Mouse (Mus musculus) G1E-ER4 (cell line): ENCODE measurements around the gene Rec114. TPM values are rescaled to one million over a fixed set of nuclear protein-coding genes. Genes with fewer than 3 reads are reported as not detected.

ENCODE experiments used
- GATA1 ChIP-seq: IDR thresholded peaks from one replicate; pipeline ENCODE4 v1.8.0; 2012; ENCODE audit warnings: low read length, inconsistent platforms
- polyA plus RNA-seq: library from polyadenylated mRNA; stranded (reverse); fragments of >175 nt; gene quantifications from 2 replicates; pipeline ENCODE4 v1.2.3, GENCODE M21; 2012

Gene Rec114
- polyA plus RNA-seq, 1 experiment = not detected

DNA sequence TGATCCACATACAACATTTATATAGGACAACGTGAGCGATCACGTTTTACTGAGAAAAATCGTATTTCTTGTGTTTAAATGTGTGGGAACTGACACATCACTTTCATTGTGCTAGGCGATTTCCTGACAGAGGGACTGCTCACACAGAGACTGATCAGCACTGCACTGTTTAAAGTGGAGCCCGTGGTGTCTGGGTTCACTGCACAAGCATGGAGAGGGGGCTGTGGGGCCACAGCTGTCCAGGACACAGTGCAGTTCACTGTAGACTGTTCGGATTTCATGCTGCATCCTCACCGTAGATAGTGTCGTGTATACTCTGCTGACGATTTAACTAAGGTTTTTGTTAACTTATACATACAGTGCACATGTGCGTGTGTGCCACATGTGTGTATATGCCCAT lies 20.6 kb downstream of the Rec114 start:
- TF ChIP-seq GATA1 = no peak

DNA sequence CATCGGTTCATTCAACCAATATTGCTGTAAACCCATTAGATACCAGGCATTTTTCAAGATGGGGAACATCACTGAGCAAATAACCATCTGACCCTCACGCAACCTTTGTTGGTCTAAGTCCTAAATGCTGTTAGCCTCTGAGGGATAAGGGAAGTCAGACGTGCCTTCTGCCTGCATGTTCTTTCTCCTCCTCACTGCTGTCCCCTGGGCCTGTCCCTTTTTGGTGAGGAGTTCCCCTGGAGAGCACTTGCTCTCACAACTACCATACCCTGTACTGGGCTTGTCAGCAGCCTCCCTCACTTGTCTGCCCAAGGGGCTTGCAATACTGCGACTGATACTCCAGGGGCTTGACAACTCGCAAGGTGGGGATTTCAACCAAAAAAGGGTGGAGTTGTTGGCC lies 21.6 kb downstream of the Rec114 start:
- TF ChIP-seq GATA1 = no peak

DNA sequence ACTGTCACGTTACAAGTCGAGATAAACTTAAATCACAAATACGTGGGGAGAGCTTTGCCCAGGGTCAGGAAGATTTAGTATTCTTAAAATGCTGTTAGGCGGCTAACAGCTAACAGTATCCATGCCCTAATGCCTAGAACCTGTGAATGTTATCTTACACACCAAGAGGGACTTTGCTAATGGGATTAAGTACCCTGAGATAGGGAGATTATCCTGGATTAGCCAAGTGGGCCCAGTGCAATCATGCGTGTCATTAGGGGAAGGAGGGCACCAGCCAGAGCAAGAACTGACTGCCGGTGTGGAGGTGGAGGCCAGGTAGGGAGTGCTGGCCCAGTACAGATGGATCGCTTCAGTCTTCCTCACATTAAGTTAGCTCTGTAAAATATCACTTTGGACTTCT lies 22.7 kb downstream of the Rec114 start:
- no peak for TF ChIP-seq GATA1

DNA sequence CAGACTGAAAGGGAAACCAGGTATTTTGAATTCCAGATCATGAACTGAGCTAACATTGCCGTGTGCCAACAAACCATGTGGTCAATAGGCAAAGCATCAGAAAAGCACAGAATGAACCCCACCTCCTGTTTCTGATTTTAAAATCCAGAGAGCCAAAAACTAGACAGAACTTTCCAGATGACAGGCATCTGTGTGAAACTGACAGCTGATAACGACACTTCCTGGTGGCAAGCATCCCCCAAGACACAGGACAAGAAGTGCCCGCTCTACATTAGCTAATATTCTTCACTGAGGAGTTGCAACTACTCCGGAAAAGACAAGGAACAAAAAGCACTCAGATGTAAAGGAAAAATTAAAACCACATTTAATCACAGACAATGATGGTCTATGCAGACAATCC lies 23.6 kb downstream of the Rec114 start:
- no peak for TF ChIP-seq GATA1

DNA sequence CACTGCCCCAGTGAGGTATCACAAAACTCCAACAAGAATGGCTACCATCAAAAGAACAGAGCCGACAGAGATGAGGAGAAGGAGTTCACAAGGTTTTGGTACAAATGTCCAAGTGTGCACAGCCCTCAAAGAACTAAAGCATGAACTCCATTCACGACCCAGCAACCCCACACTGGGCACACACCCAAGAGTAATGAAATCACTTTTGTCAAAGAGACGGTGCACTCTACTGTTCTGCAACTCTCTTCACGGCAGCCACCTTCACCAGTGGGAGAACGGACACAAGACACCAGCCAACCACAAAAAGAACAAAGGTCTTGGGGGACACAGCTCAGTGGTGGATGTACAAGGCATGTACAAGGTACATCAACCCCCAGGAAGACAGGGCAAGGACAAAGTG lies 24.3 kb downstream of the Rec114 start:
- TF ChIP-seq GATA1 = no peak

DNA sequence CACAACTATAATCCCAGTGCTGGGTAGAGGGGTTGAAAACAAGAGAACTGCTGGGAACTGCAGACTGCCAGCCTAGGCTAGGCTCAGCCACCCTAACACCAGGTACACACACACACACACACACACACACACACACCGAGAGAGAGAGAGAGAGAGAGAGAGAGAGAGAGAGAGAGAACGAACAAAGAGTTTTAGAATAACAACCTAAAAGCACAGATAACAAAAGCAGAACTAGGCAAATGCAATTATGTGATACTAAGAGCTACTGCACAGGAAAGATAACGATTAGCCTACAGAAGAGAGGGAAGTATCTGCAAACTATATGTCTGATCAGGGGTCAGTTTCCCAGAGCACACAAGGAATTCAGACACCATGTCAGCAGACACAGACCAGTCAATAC lies 24.8 kb downstream of the Rec114 start:
- peak; percentile 83 for TF ChIP-seq GATA1

DNA sequence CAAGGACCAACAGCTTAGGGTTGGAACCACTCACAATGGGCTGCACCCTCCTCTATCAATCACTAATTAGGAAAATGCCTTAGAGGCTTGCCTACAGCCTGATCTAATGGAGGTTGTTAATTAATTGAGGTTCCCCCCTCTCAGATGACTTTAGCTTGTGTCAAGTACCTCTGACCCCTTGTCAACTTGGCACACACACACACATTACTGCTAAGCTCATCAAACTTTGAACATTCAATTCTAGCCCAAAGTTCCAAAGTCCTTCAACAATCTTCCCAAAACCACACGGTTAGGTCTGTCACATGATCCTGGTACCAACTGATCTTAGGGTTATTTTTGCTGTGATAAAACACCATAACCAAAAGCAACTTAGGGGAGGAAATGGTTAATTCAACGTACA lies 26.9 kb downstream of the Rec114 start:
- no peak for TF ChIP-seq GATA1

DNA sequence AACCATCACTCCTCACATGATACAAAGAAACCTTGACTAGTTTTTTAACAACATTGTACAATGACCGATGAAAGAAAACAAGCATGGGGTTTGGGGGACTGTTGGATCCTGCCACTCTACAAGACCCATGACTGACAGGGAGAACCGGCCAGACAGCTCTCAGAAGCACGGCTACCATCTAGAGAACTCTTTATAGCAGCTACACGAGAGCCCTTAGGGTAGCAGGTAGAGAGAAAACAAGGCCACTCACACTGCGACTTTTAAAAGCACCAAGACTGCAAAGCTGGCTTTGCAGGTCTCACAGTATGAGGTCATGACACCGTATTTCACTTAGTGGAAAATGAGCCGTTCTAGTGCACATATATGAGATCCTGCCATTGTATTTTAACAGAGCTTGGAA lies 33.1 kb downstream of the Rec114 start:
- no peak for TF ChIP-seq GATA1

DNA sequence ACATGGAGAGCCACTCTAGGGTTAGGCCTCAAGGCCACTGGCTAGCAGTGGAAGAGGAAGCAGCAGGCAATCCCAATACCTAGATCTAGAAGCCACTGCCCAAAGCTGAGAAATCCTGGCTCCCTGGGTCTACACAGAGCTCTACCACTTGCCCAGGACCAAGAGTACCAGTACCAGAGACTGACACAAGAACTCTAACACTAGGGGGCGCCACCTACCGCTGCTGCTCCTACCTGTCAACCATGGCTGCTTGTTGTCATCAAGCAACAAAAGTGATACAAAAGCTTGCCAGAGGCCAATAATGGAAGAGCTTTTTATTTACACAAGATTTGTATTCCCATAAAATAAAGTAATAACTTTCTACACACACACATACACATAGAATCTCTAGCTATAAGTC lies 33.8 kb downstream of the Rec114 start:
- no peak for TF ChIP-seq GATA1

DNA sequence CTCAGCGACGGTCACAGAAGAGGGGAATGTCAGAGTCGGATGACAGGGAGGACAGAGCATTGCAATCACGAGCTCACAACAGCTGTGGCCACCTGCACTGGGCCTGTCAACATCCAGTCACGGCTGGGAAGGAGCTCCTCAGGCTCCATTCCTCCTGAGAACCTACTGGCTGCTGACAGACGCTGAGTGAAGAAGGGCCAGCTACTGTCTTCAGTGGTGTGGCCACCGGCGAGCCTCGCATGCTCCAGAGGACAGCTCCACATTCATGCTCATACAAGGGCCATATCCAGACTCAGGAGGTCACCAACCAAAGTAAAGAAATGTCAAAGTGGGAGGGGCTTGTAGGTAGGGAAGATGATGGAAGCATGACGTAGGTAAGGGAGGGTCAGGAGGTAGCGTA lies 36.0 kb downstream of the Rec114 start:
- TF ChIP-seq GATA1 = no peak

DNA sequence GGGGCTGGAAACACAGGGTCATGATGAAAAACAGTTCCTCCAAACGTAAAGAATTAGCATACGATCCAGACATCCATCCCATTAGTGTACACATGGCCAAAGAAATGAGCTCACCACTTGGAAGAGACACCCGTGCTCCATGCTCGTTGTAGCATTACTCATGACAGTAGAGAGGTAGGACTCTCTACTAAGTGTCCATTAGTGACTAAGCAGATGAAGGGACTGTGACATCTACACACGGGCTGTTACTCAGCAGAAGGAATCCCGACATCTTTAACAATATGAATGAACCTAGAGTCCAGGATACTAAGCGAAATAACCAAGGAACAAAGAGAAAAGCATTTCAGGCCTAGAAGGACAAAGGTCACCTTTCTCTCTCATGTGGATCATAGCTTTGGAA lies 37.7 kb downstream of the Rec114 start:
- TF ChIP-seq GATA1 = no peak

DNA sequence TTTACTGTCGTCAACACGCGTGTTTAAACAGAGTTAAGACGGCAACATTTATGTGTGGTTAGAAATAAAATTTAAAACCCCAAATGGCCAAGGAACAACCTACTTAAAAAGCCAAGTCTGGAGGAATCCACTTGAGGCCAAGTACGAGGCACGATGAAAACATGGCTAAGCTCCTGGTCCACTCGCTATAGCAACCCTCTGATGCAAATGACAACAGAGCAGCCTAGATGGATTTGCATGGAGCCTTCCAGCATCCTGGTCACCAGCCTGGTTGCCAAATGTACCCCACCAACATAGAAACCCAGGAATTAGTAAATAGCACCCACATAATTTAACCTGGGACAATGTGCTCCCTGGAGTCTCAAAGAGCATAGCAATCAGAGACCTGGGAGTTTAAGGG lies 40.0 kb downstream of the Rec114 start:
- TF ChIP-seq GATA1 = no peak

DNA sequence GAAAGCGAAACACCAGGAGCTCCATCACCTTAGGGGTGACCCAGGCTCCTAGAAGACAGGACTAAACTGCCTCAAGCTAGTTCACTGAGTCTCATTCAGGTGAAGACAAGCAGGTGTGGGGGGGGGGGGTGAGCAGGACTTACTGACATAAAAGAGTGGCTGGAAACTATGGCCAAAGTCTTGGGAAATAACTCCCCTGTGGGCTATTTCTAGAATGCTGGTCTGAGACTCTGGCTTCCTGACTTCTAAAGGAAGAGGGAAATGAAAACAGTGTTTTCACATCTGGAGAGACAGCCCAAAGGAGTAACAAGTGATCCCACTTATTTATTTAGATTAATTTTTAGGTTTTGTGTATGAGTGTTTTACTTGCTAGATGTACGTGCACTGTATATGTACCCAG lies 42.0 kb downstream of the Rec114 start:
- no peak for TF ChIP-seq GATA1

DNA sequence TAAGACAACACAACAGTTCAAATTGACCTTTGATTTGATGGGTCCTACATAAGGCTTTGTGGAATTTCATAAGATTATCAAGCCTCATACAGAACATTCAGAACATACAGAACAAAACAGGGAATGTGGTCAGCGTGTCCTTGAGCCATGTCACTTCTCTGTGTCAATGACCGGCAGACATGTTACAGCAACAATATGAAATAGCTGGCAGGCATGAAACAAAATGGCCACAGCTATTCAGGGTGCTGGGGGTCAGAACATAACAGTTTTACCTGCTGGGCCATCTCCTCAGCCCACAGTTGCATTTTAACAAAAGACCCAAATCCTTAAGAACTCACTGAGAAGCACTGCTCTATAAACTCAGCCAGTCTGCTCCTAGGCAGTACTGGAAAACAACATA lies 45.3 kb downstream of the Rec114 start:
- no peak for TF ChIP-seq GATA1

DNA sequence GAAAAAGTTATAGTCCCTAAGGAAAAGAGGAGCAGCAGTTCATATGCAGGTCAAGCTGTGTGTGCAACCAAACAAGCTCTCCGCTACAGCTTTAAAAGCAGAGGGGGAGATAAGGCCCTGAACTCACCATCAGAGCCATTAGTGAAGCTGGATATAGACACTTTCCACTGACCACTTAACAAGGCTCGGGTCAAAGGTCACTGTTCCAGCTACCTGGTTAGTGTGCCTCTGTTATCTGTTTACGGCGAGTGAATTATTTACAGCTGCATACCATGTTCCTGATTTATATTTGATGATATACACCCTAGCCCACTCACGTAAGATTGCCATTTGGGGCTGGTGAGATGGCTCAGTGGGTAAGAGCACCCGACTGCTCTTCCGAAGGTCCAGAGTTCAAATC lies 52.3 kb downstream of the Rec114 start:
- no peak for TF ChIP-seq GATA1

DNA sequence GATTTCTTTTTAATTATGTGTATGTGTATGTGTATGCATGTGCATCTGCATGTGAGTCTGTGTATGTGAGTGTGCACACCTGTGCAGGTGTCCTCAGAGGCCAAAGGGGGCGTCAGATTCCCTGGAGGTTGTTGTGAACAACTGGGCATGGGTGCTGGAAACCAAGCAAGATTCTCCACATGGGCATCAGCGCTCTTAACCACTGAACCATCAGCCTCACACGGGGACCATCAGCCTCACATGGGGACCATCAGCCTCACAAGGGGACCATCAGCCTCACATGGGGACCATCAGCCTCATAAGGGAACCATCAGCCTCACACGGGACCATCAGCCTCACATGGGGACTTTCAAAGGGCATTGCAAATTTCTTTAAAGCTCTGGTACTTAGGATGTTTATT lies 53.1 kb downstream of the Rec114 start:
- TF ChIP-seq GATA1 = no peak

DNA sequence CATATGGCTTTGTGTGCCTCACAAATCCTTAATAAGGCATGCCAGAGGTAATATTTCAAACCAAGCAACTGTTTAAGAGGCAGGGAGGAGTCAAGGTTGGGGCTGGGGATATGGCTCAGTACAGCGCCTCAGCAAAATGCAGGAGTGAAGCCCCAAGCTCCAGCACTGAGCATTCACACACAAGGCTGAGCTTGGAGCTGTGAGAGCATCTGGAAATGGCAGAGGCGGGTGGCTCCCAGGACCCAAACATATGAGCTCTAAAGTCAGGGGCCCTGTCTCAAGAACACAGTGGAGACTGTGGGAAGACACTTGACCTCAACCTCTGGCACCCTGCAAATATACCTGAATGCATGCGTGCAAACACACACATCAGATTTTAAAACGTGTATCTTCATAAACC lies 55.7 kb downstream of the Rec114 start:
- no peak for TF ChIP-seq GATA1

DNA sequence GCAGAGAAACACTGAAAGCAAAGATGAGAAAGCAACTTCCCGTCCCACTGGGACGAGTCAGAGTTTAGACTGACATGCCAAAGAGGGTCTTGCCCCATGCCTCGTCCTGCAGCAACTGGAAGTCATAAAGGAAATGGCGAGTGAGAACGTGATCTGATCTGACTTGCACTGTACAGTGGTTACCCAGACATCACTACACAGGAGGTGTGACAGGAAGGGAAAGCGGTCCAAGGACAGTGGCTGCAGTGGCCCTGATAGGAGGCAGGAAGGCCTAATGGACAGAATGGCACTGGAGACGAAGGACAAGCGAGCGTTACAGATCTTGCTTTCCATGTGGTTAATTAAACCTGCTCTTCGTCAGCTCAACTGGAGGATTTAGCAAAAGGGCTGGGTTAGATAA lies 58.5 kb downstream of the Rec114 start:
- TF ChIP-seq GATA1 = no peak

DNA sequence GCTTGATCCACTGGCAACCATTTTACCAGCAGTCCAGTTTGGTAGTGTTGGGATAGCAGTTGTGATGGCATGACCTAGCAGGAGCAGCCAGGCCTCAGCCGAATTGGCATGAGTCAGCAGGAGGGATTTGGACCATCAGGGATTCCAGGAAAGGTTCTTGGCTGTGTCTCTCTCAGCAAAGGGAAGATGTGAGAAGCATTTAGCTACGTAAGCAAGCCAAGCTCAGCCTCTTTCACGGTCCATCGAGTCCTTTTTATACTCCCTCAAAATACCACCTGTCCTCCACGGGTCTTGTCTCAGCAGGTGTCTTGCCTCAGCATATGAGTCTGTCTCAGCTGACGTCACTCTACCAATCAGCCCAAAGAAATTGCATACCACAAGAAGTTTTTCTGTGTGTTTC lies 60.4 kb downstream of the Rec114 start:
- no peak for TF ChIP-seq GATA1
